11 mouse cellular contexts compared by ENCODE assay signal in the genomic region with DNA sequence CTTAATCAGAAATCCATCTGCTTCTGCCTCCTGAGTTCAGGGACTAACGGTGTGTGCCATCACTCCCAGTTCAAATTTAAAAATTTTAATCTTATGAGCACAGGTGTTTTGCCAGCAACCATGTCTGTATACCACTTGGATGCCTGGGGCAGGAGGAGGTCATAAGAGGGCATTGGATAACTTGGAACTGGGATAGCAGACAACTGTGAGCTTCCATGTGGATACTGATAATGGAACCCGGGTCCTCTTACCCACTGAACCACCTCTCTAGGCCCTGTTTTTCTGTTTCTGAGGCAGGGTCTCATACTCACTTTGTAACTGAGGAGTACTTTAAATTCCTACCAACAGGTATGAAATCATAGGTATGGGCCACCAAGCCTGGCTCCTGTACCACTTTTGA. TPM values are rescaled to one million over a fixed set of nuclear protein-coding genes. Genes with fewer than 3 reads are reported as not detected.
A peak's percentile ranks its signal among the peaks of the same experiment; 100 is the strongest.
DNase-seq lines count a peak whose midpoint lies in the region; ATAC-seq and TF ChIP-seq lines count a peak whose summit lies in the region.
"Had no signal": no experiment of that assay in that cellular context is flagged by ENCODE, and none has a peak within 500 bp of the region (broad histone marks: within the 10 kb centered on the region; RNA-seq: fewer than 3 reads in every experiment).

No protein-coding gene starts in this region.

- no peaks in the 10 kb centered on the region for H3K9me3 ChIP-seq in kidney, postnatal 0 days (replicated peaks; ENCODE audit: low read length)
- no peaks in the 10 kb centered on the region for H3K9me3 ChIP-seq in liver, postnatal 0 days (ENCODE audit: low read length)
- H3K9me3 ChIP-seq in forebrain, embryonic 15.5 days: no peaks in the 10 kb centered on the region

- peaks cover 8% of the 10 kb centered on the region for H3K4me1 ChIP-seq in heart, adult 2 months (ENCODE audit: control insufficient read depth, insufficient read depth, low read length)
- H3K4me1 ChIP-seq in kidney, postnatal 0 days (replicated peaks; ENCODE audit: insufficient read depth, low read length): peaks cover 3% of the 10 kb centered on the region; the same call in 1 of the 2 replicates
- H3K4me1 ChIP-seq in embryonic fibroblast, embryonic 13.5 days (ENCODE audit: control insufficient read depth, insufficient read depth, low read length): peaks cover 20% of the 10 kb centered on the region
- H3K4me1 ChIP-seq in liver, postnatal 0 days (ENCODE audit: insufficient read depth): peaks cover 13% of the 10 kb centered on the region
- H3K4me1 ChIP-seq in forebrain, embryonic 15.5 days: no peaks in the 10 kb centered on the region

- ATAC-seq in kidney, postnatal 0 days (replicated peaks; ENCODE audit: low FRiP score, low read depth): no peak
- ATAC-seq in liver, postnatal 0 days: no peak
- ATAC-seq in forebrain, embryonic 15.5 days (replicated peaks): no peak

- H3K27ac ChIP-seq in heart, adult 2 months: peak overlapping the region; percentile 88
- H3K27ac ChIP-seq in kidney, postnatal 0 days: peak overlapping the region; percentile 91
- H3K27ac ChIP-seq in embryonic fibroblast, embryonic 13.5 days (ENCODE audit: insufficient read depth, low read length): peak overlapping the region; percentile 99
- H3K27ac ChIP-seq in liver, postnatal 0 days (ENCODE audit: low read depth): peak overlapping the region; percentile 93
- no peak overlapping the region for H3K27ac ChIP-seq in forebrain, embryonic 15.5 days (replicated peaks)

- peaks cover 5% of the 10 kb centered on the region for H3K36me3 ChIP-seq in heart, adult 2 months (ENCODE audit: control insufficient read depth, insufficient read depth, low read length)
- no peaks in the 10 kb centered on the region for H3K36me3 ChIP-seq in kidney, postnatal 0 days (ENCODE audit: insufficient read depth, low read length)
- H3K36me3 ChIP-seq in liver, postnatal 0 days (replicated peaks; ENCODE audit: insufficient read depth, low read length): no peaks in the 10 kb centered on the region
- H3K36me3 ChIP-seq in forebrain, embryonic 15.5 days: no peaks in the 10 kb centered on the region

- no peak for TF ChIP-seq CTCF in heart, adult 2 months (IDR thresholded peaks at IDR 0.05)
- no peak for TF ChIP-seq CTCF in kidney, postnatal 0 days (IDR thresholded peaks at IDR 0.05; ENCODE audit: low read depth)
- no peak for TF ChIP-seq CTCF in embryonic fibroblast, embryonic 13.5 days (IDR thresholded peaks at IDR 0.05; ENCODE audit: borderline replicate concordance, insufficient read depth, low read length)
- TF ChIP-seq CTCF in liver, postnatal 0 days (IDR thresholded peaks at IDR 0.05; ENCODE audit: low read depth): no peak

- H3K9ac ChIP-seq in heart, adult 2 months (ENCODE audit: low read depth, low read length): no peak overlapping the region
- no peak overlapping the region for H3K9ac ChIP-seq in kidney, postnatal 0 days (ENCODE audit: low read depth, low read length)
- no peak overlapping the region for H3K9ac ChIP-seq in liver, postnatal 0 days (replicated peaks)
- H3K9ac ChIP-seq in forebrain, embryonic 15.5 days (replicated peaks): no peak overlapping the region

- intact Hi-C loops in heart, adult 2 months (cut with DNase I): loop anchor here (2.0 kb wide), 1 partner anchor 30 kb away; no protein-coding TSS in a partner anchor

- H3K4me3 ChIP-seq in heart, adult 2 months: no peak overlapping the region
- H3K4me3 ChIP-seq in kidney, postnatal 0 days (replicated peaks; ENCODE audit: low read depth, low read length): no peak overlapping the region
- H3K4me3 ChIP-seq in embryonic fibroblast, embryonic 13.5 days (ENCODE audit: insufficient read depth, low read length): no peak overlapping the region
- no peak overlapping the region for H3K4me3 ChIP-seq in liver, postnatal 0 days (ENCODE audit: low read depth, low read length)
- H3K4me3 ChIP-seq in forebrain, embryonic 15.5 days: no peak overlapping the region

- WGBS in heart, adult 2 months: 61% methylated on average over 2 of the region's 2 CpGs
- 93% methylated on average over 2 of the region's 2 CpGs for WGBS in kidney, postnatal 0 days
- 85% methylated on average over 2 of the region's 2 CpGs for WGBS in liver, postnatal 0 days (ENCODE audit: insufficient replicate concordance)
- WGBS in forebrain, embryonic 15.5 days: 89% methylated on average over 2 of the region's 2 CpGs

- H3K79me2 ChIP-seq in heart, adult 2 months (replicated peaks; ENCODE audit: control insufficient read depth, insufficient read depth, low read length): no peaks in the 10 kb centered on the region

- H3K4me2 ChIP-seq in kidney, postnatal 0 days (ENCODE audit: low read length): no peak overlapping the region
- H3K4me2 ChIP-seq in liver, postnatal 0 days (ENCODE audit: low read depth, low read length): no peak overlapping the region
- H3K4me2 ChIP-seq in forebrain, embryonic 15.5 days (replicated peaks): no peak overlapping the region

- H3K27me3 ChIP-seq in heart, adult 2 months (ENCODE audit: control insufficient read depth, insufficient read depth, low read length): no peaks in the 10 kb centered on the region
- no peaks in the 10 kb centered on the region for H3K27me3 ChIP-seq in kidney, postnatal 0 days (ENCODE audit: insufficient read depth, low read length)
- H3K27me3 ChIP-seq in liver, postnatal 0 days (ENCODE audit: insufficient read depth, low read length): no peaks in the 10 kb centered on the region
- no peaks in the 10 kb centered on the region for H3K27me3 ChIP-seq in forebrain, embryonic 15.5 days

- DNase-seq in heart, adult 2 months: no peak
- no peak for DNase-seq in heart, adult 9 months (ENCODE audit: low spot score in 2 of 2)
- no peak for DNase-seq in kidney, postnatal 0 days (ENCODE audit: low spot score)
- no peak for DNase-seq in kidney, adult 8-10 months
- no peak for DNase-seq in liver, postnatal 0 days
- DNase-seq in c-Kit-positive CD71-positive TER-119-positive erythroid progenitor cells, embryonic 14.5 days (ENCODE audit: low spot score): no peak
- DNase-seq: layer of hippocampus, adult 9-11 months; thymus, postnatal 4 days had no signal

- no peak for TF ChIP-seq POLR2A in heart, adult 2 months (IDR thresholded peaks at IDR 0.05; ENCODE audit: insufficient read depth, low read depth, low read length)
- no peak for TF ChIP-seq POLR2A in embryonic fibroblast, embryonic 13.5 days (IDR thresholded peaks at IDR 0.05; ENCODE audit: low read depth, low read length)

- TF ChIP-seq EP300 in heart, adult 2 months (IDR thresholded peaks at IDR 0.05; ENCODE audit: insufficient read depth, low read depth, low read length): no peak
- no peak for TF ChIP-seq EP300 in liver, postnatal 0 days (IDR thresholded peaks at IDR 0.05; ENCODE audit: low read depth)

RNA-seq across cellular contexts. Expression of gene Mmp19, which starts 12.3 kb away (rescaled TPM):
- 1 to 10 TPM; 2.8 to 4.4 TPM for total RNA-seq in heart, adult 2 months (2021)
- polyA plus RNA-seq in heart, adult 2 months (2012; rRNA removed): 3.1 and 4.4 TPM in 2 replicates
- polyA plus RNA-seq in kidney, postnatal 0 days (2015; fragmentation: Nextera tagmentation; extraction: Ambion mirVana): 0.55 and 0.64 TPM in 2 replicates
- 43.6 and 54.0 TPM in 2 replicates for polyA plus RNA-seq in embryonic fibroblast, embryonic 13.5 days (2011; ENCODE audit: insufficient read length, low read depth, missing spikeins)
- polyA plus RNA-seq in liver, postnatal 0 days (2015; fragmentation: Nextera tagmentation; extraction: Ambion mirVana): 11.3 and 13.5 TPM in 2 replicates
- polyA plus RNA-seq in forebrain, embryonic 15.5 days (2015; fragmentation: Nextera tagmentation; extraction: Ambion mirVana): 0.20 and 0.43 TPM in 2 replicates
- total RNA-seq: hematopoietic stem cell, adult 5-6 weeks had no signal

RNA-seq across cellular contexts. Expression of gene Dnajc14, which starts 25.4 kb away (rescaled TPM):
- total RNA-seq in heart, adult 2 months (2021): 10 to 100 TPM; 34.1 to 36.4 TPM
- 8.4 and 11.3 TPM in 2 replicates for polyA plus RNA-seq in heart, adult 2 months (2012; rRNA removed)
- 46.2 and 48.5 TPM in 2 replicates for polyA plus RNA-seq in kidney, postnatal 0 days (2015; fragmentation: Nextera tagmentation; extraction: Ambion mirVana)
- polyA plus RNA-seq in embryonic fibroblast, embryonic 13.5 days (2011; ENCODE audit: insufficient read length, low read depth, missing spikeins): 55.5 and 59.0 TPM in 2 replicates
- 12.9 and 15.0 TPM in 2 replicates for polyA plus RNA-seq in liver, postnatal 0 days (2015; fragmentation: Nextera tagmentation; extraction: Ambion mirVana)
- 60.4 and 62.8 TPM in 2 replicates for polyA plus RNA-seq in forebrain, embryonic 15.5 days (2015; fragmentation: Nextera tagmentation; extraction: Ambion mirVana)

RNA-seq across cellular contexts. Expression of gene Tmem198b, which starts 25.7 kb away (rescaled TPM):
- total RNA-seq in heart, adult 2 months (2021): 1 to 10 TPM; 4.7 to 5.4 TPM
- polyA plus RNA-seq in heart, adult 2 months (2012; rRNA removed): 11.2 and 11.9 TPM in 2 replicates
- 11.7 and 13.2 TPM in 2 replicates for polyA plus RNA-seq in kidney, postnatal 0 days (2015; fragmentation: Nextera tagmentation; extraction: Ambion mirVana)
- 34.4 and 44.8 TPM in 2 replicates for polyA plus RNA-seq in embryonic fibroblast, embryonic 13.5 days (2011; ENCODE audit: insufficient read length, low read depth, missing spikeins)
- polyA plus RNA-seq in liver, postnatal 0 days (2015; fragmentation: Nextera tagmentation; extraction: Ambion mirVana): 2.3 and 2.5 TPM in 2 replicates
- polyA plus RNA-seq in forebrain, embryonic 15.5 days (2015; fragmentation: Nextera tagmentation; extraction: Ambion mirVana): 12.6 and 13.6 TPM in 2 replicates

RNA-seq across cellular contexts. Expression of gene Pym1, which starts 30.8 kb away (rescaled TPM):
- 1 to 10 TPM; 8.6 to 9.4 TPM for total RNA-seq in heart, adult 2 months (2021)
- polyA plus RNA-seq in heart, adult 2 months (2012; rRNA removed): 7.9 and 10.8 TPM in 2 replicates
- 35.0 and 36.3 TPM in 2 replicates for polyA plus RNA-seq in kidney, postnatal 0 days (2015; fragmentation: Nextera tagmentation; extraction: Ambion mirVana)
- polyA plus RNA-seq in embryonic fibroblast, embryonic 13.5 days (2011; ENCODE audit: insufficient read length, low read depth, missing spikeins): 29.5 and 38.2 TPM in 2 replicates
- 14.9 and 17.8 TPM in 2 replicates for polyA plus RNA-seq in liver, postnatal 0 days (2015; fragmentation: Nextera tagmentation; extraction: Ambion mirVana)
- 42.9 and 47.2 TPM in 2 replicates for polyA plus RNA-seq in forebrain, embryonic 15.5 days (2015; fragmentation: Nextera tagmentation; extraction: Ambion mirVana)

RNA-seq across cellular contexts. Expression of gene Dgka, which starts 33.8 kb away (rescaled TPM):
- total RNA-seq in heart, adult 2 months (2021): 10 to 100 TPM; 11.2 to 12.6 TPM
- 17.5 and 20.3 TPM in 2 replicates for polyA plus RNA-seq in heart, adult 2 months (2012; rRNA removed)
- polyA plus RNA-seq in kidney, postnatal 0 days (2015; fragmentation: Nextera tagmentation; extraction: Ambion mirVana): 5.4 and 6.4 TPM in 2 replicates
- polyA plus RNA-seq in embryonic fibroblast, embryonic 13.5 days (2011; ENCODE audit: insufficient read length, low read depth, missing spikeins): 14.6 and 19.0 TPM in 2 replicates
- 2.5 and 2.9 TPM in 2 replicates for polyA plus RNA-seq in liver, postnatal 0 days (2015; fragmentation: Nextera tagmentation; extraction: Ambion mirVana)
- 4.2 and 4.5 TPM in 2 replicates for polyA plus RNA-seq in forebrain, embryonic 15.5 days (2015; fragmentation: Nextera tagmentation; extraction: Ambion mirVana)
